Mouse (Mus musculus): Measurements from ENCODE around the gene Gm15517. TPM values are rescaled to one million over a fixed set of nuclear protein-coding genes. Genes with fewer than 3 reads are reported as not detected.

Gm15517 gene
- polyA plus RNA-seq, 1 experiment from 2014 or later: not detected

- ATAC-seq (replicated peaks; ENCODE audit: low FRiP score, low TSS enrichment, low read depth) (no peak), DNase-seq (ENCODE audit: low spot score) (no peak)
- H3K4me3 ChIP-seq (ENCODE audit: low read depth, low read length): peak within 1 kb of the TSS; percentile 46
- peak within 1 kb of the TSS; percentile 98 for H3K4me2 ChIP-seq (ENCODE audit: low read length)
- H3K27me3 ChIP-seq (replicated peaks; ENCODE audit: control insufficient read depth, insufficient read depth, low read length): no peaks in the 10 kb centered on the region
- H3K9ac ChIP-seq (ENCODE audit: low read length): peak within 1 kb of the TSS; percentile 37
- no peak within 1 kb of the TSS for H3K27ac ChIP-seq (ENCODE audit: low read depth)
- no peaks in the 10 kb centered on the region for H3K36me3 ChIP-seq (ENCODE audit: control insufficient read depth, insufficient read depth, low read length)
- no peaks in the 10 kb centered on the region for H3K9me3 ChIP-seq (ENCODE audit: control insufficient read depth, low read length)
- WGBS: 33% methylated on average over 7 of the region's 22 CpGs
- peaks cover 36% of the 10 kb centered on the region for H3K4me1 ChIP-seq (replicated peaks; ENCODE audit: control insufficient read depth, insufficient read depth, low read length)
Measured at GRCm38 (mm10) chr7:44309475-44310284, 48.4 kb downstream of the Gm15517 start, which contains the start of gene Shank1. Gene Shank1 (plus strand): TSS chr7:44310253.

GRCm38 (mm10) chr7:44310285-44310877, 49.1 kb downstream of the Gm15517 start:
- H3K27me3 ChIP-seq (replicated peaks; ENCODE audit: control insufficient read depth, insufficient read depth, low read length): no peaks in the 10 kb centered on the region
- peak overlapping the region; percentile 98 for H3K4me2 ChIP-seq (ENCODE audit: low read length)
- H3K36me3 ChIP-seq (ENCODE audit: control insufficient read depth, insufficient read depth, low read length): no peaks in the 10 kb centered on the region
- peak; percentile 29 for ATAC-seq (replicated peaks; ENCODE audit: low FRiP score, low TSS enrichment, low read depth)
- peak overlapping the region; percentile 46 for H3K4me3 ChIP-seq (ENCODE audit: low read depth, low read length)
- DNase-seq (ENCODE audit: low spot score): peak; percentile 58
- H3K9ac ChIP-seq (ENCODE audit: low read length): peak overlapping the region; percentile 37
- H3K9me3 ChIP-seq (ENCODE audit: control insufficient read depth, low read length): no peaks in the 10 kb centered on the region
- H3K27ac ChIP-seq (ENCODE audit: low read depth): no peak overlapping the region
- peaks cover 36% of the 10 kb centered on the region for H3K4me1 ChIP-seq (replicated peaks; ENCODE audit: control insufficient read depth, insufficient read depth, low read length)
- 2% methylated on average over 36 of the region's 40 CpGs for WGBS

- ATAC-seq (replicated peaks; ENCODE audit: low FRiP score, low TSS enrichment, low read depth) (peak; percentile 20), DNase-seq (ENCODE audit: low spot score) (no peak)
- no peaks in the 10 kb centered on the region for H3K27me3 ChIP-seq (replicated peaks; ENCODE audit: control insufficient read depth, insufficient read depth, low read length)
- no peak overlapping the region for H3K27ac ChIP-seq (ENCODE audit: low read depth)
- WGBS: 3% methylated on average over 37 of the region's 38 CpGs
- peak overlapping the region; percentile 37 for H3K9ac ChIP-seq (ENCODE audit: low read length)
- no peaks in the 10 kb centered on the region for H3K36me3 ChIP-seq (ENCODE audit: control insufficient read depth, insufficient read depth, low read length)
- H3K4me2 ChIP-seq (ENCODE audit: low read length): peak overlapping the region; percentile 98
- peak overlapping the region; percentile 46 for H3K4me3 ChIP-seq (ENCODE audit: low read depth, low read length)
- no peaks in the 10 kb centered on the region for H3K9me3 ChIP-seq (ENCODE audit: control insufficient read depth, low read length)
- peaks cover 30% of the 10 kb centered on the region for H3K4me1 ChIP-seq (replicated peaks; ENCODE audit: control insufficient read depth, insufficient read depth, low read length)
Measured at GRCm38 (mm10) chr7:44310878-44311712, 49.8 kb downstream of the Gm15517 start.

Other genes with a start within 250 kb of the Gm15517 start
- not detected in 2 replicates for gene Klk1b26, start 249.3 kb upstream of the Gm15517 start, polyA plus RNA-seq (2014; fragmentation: Nextera tagmentation; extraction: Ambion mirVana)
- gene Klk1b27, start 209.2 kb upstream of the Gm15517 start, polyA plus RNA-seq (2014; fragmentation: Nextera tagmentation; extraction: Ambion mirVana): not detected in 2 replicates
- gene Klk1b21, start 159.1 kb upstream of the Gm15517 start, polyA plus RNA-seq (2014; fragmentation: Nextera tagmentation; extraction: Ambion mirVana): not detected in 2 replicates
- not detected in 2 replicates for gene Klk1b22, start 148.8 kb upstream of the Gm15517 start, polyA plus RNA-seq (2014; fragmentation: Nextera tagmentation; extraction: Ambion mirVana)
- not detected in 2 replicates for gene Klk1b16, start 124.7 kb upstream of the Gm15517 start, polyA plus RNA-seq (2014; fragmentation: Nextera tagmentation; extraction: Ambion mirVana)
- not detected in 2 replicates for gene Klk1b24, start 73.2 kb upstream of the Gm15517 start, polyA plus RNA-seq (2014; fragmentation: Nextera tagmentation; extraction: Ambion mirVana)
- gene Klk1b3, start 63.3 kb upstream of the Gm15517 start, polyA plus RNA-seq (2014; fragmentation: Nextera tagmentation; extraction: Ambion mirVana): not detected in 2 replicates
- not detected in 2 replicates for gene Klk1b4, start 54.0 kb upstream of the Gm15517 start, polyA plus RNA-seq (2014; fragmentation: Nextera tagmentation; extraction: Ambion mirVana)
- not detected in 2 replicates for gene Klk1b5, start 45.5 kb upstream of the Gm15517 start, polyA plus RNA-seq (2014; fragmentation: Nextera tagmentation; extraction: Ambion mirVana)
- 0.39 and 1.8 TPM in 2 replicates for gene Klk1, start 36.1 kb upstream of the Gm15517 start, polyA plus RNA-seq (2014; fragmentation: Nextera tagmentation; extraction: Ambion mirVana)
- not detected in 2 replicates for gene Gm36864, start 25.3 kb upstream of the Gm15517 start, polyA plus RNA-seq (2014; fragmentation: Nextera tagmentation; extraction: Ambion mirVana)
- gene 1700028J19Rik, start 14.8 kb upstream of the Gm15517 start, polyA plus RNA-seq (2014; fragmentation: Nextera tagmentation; extraction: Ambion mirVana): 1.1 and 1.6 TPM in 2 replicates
- 124 and 129 TPM in 2 replicates for gene 2410002F23Rik, start 14.7 kb upstream of the Gm15517 start, polyA plus RNA-seq (2014; fragmentation: Nextera tagmentation; extraction: Ambion mirVana)
- not detected in 2 replicates for gene Acp4, start 4.1 kb upstream of the Gm15517 start, polyA plus RNA-seq (2014; fragmentation: Nextera tagmentation; extraction: Ambion mirVana)
- 5.4 and 6.3 TPM in 2 replicates for gene Clec11a, start 45.5 kb downstream of the Gm15517 start, polyA plus RNA-seq (2014; fragmentation: Nextera tagmentation; extraction: Ambion mirVana)
- 3.0 and 3.3 TPM in 2 replicates for gene Shank1, start 48.8 kb downstream of the Gm15517 start, polyA plus RNA-seq (2014; fragmentation: Nextera tagmentation; extraction: Ambion mirVana)
- 1.6 and 1.7 TPM in 2 replicates for gene Syt3, start 122.7 kb downstream of the Gm15517 start, polyA plus RNA-seq (2014; fragmentation: Nextera tagmentation; extraction: Ambion mirVana)
- 1.5 and 1.6 TPM in 2 replicates for gene 1700008O03Rik, start 124.4 kb downstream of the Gm15517 start, polyA plus RNA-seq (2014; fragmentation: Nextera tagmentation; extraction: Ambion mirVana)
- gene Lrrc4b, start 167.6 kb downstream of the Gm15517 start, polyA plus RNA-seq (2014; fragmentation: Nextera tagmentation; extraction: Ambion mirVana): 1.3 TPM in 2 replicates
- gene Aspdh, start 203.9 kb downstream of the Gm15517 start, polyA plus RNA-seq (2014; fragmentation: Nextera tagmentation; extraction: Ambion mirVana): 0.65 TPM in 1 of 2 replicates, not detected in the other
- 72.1 and 77.0 TPM in 2 replicates for gene Josd2, start 206.5 kb downstream of the Gm15517 start, polyA plus RNA-seq (2014; fragmentation: Nextera tagmentation; extraction: Ambion mirVana)
- gene Emc10, start 235.1 kb downstream of the Gm15517 start, polyA plus RNA-seq (2014; fragmentation: Nextera tagmentation; extraction: Ambion mirVana): 107 and 116 TPM in 2 replicates
- 10.2 and 11.5 TPM in 2 replicates for gene Fam71e1, start 235.1 kb downstream of the Gm15517 start, polyA plus RNA-seq (2014; fragmentation: Nextera tagmentation; extraction: Ambion mirVana)